Mouse (Mus musculus) CD8-positive naive resting alpha-beta T cell, adult 2 months (primary cell): Measurements from ENCODE around the gene Olfr463.
A peak's percentile ranks its signal among the peaks of the same experiment; 100 is the strongest.

Experiments
- DNase-seq, 2 experiments: peaks; one replicate each; pipeline ENCODE4 v3.0.0; 2022; ENCODE audit warnings: low read depth in 2 of 2, low spot score in 2 of 2

Olfr463 gene

DNA sequence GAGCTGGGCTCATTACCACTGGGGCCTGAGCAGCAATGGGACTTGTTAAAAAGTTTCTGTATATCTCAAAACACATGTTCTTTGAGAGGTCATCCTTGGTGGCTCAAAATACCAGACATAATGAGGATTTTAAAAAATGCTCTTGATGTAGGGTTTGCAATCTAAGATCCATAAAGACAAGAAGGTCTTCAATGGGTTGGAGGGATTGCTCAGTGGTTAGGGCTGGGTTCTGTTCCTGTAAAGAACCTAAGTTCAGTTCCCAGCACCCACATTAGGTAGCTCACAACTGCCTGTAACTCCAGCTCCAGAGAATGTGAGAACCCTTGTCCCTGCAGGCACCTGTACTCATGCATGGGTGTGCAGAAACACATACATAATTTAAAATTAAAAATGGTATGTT is at the start of gene Olfr463:
Gene Olfr463, minus strand, starts transcription at position 101 of the 400 bp plus-strand sequence.
- no peak for DNase-seq

DNA sequence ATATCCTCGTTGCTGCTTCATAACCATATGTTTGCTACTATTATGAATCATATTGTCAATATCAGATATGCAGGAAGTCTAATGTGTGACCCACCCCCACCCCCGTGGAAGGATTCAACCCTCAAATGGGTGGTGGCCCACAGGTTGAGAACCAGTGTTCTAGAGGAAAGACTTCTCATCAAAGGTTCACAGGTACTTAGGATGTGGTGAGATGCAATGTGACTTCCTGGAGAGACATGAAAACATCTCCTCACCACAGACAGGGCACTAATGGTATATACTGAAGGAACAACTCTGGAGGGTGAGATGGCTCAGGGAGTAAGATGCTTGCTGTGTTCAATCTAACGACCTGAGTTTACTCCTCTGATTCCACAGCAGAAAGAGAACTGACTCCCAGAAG is 38.3 kb upstream of the Olfr463 start:
- DNase-seq = peak; percentile 25 to 59

DNA sequence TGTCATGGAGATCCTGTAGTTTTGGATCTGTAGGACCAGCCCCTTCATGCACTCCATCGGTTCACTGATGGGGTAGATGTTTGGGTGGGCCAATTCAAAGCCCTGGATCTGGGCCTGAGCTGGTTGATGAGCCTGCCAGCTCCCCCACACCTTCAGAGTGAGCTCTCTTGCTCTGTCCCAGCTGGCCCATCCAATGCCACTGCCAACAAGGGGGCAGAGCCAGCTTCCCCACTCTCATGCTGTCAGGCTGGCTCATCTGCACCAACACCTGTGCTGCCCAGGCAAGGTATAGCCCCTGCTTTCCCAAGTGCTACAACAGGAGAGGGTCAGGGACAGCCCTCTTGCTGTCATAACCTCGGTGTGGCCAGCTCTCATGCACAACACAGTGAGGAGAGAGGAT is 36.5 kb upstream of the Olfr463 start:
- no peak for DNase-seq

DNA sequence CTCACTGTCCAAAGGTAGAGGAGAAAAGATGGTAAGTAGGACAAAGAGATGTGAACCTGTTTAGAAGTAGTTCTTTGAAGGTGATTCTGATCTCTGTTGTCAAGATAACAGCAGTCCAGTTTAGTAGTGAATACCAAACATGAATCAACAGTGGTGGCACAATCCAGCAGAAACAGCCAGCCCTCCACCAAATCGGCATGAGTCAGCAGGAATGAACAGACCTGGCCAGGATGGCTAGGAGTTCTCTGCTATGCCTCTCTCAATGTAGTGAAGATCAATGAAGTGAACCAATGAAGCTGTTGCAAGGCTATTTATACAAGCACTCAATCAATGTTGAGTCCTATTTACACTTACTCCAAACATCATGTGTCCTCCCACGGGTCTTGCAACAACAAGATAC is 33.2 kb upstream of the Olfr463 start:
- DNase-seq = no peak

DNA sequence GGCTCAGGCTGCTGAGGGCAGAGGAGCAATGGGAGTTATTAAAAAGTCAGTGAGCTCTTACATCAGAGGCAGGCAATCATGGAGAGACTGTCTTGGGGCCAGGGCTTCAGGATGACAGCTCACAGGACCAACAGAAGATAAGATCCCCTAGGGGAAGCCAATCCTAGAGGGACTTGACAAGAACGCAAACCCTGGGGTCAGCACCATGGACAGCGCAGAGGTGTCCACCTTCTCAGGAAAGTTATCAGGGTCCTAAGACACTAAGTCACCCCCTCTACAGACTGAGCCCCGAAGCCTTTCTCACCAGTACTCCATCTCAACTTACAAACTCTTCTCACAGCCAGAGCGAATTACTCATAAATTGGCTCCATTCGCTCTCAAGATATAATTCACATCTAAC is 23.8 kb upstream of the Olfr463 start, which contains the start of gene Olfr464:
Gene Olfr464, minus strand, starts transcription at position 2 of the 400 bp plus-strand sequence.
- DNase-seq = no peak

DNA sequence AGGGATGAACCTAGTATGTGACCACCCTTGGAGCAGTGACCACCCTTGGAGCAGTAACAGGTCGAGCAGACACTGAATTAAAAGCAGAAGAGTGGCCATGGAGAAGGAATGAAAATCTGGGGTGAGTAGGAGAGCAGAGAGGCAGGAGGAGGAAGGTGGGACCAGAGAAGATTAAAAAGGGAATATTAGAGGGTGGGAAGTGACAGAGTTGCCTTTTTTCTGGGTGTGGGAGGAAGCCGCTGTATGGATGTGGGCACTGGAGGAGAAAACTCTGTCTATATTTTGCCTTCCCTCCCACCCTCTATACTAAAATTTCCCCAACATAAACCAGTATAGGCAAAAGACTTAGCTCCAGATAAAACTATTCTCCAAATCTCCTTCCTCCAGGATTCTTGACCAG is 23.1 kb upstream of the Olfr463 start:
- no peak for DNase-seq

DNA sequence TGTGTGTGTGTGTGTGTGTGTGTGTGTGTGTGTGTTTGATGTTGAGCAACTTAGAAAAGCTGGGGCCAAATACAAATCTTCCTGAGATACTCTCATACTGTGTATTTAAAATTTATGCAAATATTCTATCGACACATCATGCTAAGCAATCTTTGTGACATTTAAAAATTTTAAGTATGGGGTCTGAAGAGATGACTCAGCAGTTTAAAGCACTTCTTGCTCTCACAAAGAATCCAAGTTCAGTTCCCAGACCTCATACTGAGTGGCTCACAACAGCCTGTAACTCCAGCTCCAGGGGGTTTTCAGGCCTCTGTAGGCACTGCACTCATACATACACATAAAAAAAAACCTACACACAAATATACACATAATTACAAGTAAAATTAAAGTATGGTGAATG is 18.8 kb upstream of the Olfr463 start:
- DNase-seq = no peak

DNA sequence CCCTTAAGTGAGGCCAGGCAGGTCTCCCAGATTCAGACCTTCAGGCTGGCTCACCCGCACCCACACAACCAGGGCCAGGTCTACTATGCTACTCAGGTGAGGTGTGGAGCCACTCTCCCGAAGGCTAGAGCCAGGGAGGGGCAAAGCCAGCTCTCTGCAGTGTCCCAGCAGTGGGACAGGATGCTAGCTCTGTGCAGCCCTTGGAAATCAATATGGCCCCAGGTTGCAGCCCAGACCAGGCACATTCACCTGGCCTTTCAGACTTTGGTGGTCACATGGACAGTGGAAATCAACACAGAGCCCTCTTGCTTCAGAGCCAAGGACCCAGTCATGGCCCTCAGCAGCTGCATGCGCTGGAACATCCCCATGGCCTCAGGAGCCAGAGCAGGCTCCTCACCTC is 7.1 kb upstream of the Olfr463 start:
- DNase-seq = no peak

DNA sequence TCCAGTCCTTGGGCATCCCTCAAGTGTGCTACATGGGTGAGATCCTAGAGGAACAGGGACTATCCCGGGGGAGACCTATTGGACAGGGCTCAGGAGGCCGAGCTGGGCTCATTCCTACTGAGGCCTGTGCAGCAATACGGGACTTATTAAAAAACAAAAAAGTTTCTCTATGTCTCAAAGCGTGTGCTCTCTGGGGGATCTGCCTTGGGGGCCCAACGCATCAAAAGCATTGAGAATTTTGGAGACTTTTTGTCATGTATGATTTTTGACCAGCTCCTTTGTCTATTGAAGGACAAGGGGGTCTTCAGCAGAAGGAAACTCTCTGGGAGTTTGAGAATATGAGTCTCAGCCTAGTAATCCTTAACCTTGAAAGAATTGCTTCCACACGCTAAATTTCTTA is 5.0 kb downstream of the Olfr463 start, which contains the start of gene Olfr462:
Gene Olfr462, minus strand, starts transcription at position 101 of the 400 bp plus-strand sequence.
- DNase-seq = no peak

DNA sequence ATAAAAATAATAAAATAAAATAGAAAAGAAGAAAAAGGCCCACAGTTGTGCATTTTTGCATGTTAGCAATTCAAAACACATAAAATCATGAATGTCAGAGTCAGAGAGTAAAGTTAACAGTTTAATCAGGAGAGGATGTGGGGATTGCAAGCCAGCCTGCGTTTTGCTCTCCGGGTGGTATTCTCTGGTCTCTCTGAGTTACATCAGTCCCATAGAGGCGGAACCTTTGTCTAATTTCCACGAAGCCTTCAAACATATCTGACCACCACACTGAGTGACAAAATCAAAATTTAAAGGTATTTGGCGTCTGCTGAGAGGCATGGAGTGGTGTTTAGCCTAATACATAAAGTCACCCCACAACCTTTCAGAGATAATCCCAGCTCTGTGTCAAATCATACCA is 12.3 kb downstream of the Olfr463 start:
- DNase-seq = no peak

DNA sequence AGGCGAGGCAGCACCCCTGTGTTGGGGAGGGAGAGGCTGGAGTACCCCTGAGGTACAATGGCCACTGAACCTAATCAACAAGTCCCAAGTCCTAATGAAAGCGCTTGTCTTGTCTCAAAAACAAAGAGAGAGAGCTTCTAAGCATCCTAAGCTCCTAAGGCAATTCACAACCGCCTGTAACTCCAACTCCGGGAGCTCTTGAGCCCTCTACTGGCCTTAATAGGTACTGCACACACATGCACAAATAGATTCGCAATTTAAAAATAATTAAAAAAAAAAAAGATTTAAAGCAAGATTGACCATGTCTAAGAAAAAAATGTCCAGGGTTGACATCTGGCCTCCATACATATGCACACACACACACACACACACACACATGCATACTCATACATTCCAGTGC is 13.7 kb downstream of the Olfr463 start:
- no peak for DNase-seq

DNA sequence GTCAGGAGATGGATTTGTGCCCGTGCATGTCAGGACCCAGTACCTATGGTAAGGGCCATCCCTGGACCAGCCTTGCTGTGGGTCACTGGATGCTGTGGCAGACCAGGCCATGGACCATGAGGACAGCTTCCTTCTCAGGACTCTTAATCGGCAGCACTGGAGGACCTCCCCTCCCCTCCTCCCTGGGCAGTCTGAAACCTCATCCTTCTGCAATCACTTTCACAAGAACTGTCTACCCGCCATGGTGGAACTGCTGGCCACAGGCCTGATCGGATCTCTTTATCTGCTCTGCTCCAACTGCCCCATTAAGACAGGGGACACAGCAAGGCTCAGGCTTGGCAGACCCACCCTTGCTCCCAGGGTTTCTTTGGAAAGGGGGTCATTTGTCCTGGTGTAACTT is 15.5 kb downstream of the Olfr463 start:
- no peak for DNase-seq

DNA sequence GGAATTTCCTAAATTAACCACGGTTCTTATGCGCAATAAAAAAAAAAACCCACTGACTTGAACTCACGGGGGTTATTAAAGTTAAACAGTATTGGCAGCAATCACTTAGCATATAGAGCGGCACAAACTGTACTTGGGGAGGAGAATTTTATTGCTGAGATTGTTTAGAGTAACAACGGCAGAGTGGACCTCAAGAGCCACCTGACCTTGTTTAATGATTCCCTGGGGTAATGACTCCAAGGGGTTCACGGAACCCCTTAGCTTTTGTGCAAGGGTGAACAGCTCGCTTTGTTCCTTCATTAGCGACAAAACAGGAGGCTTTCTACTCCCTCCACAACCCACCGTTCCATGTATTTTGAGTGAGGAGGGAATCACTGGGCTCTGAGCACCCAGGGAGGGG is 17.4 kb downstream of the Olfr463 start:
- DNase-seq = no peak

DNA sequence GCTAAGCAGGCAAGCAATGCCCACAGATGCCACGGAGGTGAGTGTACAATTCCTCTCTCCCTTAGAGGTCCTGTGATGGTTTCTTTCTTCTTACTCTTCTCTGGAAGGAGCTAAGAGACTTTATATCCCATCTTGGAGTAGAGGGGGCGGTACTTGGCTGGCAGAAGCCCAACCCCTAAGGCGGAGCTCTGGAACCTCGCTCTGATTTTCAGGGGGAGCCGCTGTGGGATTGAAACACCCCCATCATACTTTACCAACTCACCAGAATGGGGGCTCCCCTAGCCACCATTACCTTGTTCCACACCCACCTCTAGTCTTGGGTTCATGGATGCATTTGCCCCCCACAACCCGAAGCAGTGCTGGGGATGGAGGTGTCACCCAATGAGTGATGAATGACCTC is 21.8 kb downstream of the Olfr463 start, which contains the start of gene Epx:
Gene Epx, minus strand, starts transcription at position 101 of the 400 bp plus-strand sequence.
- no peak for DNase-seq

DNA sequence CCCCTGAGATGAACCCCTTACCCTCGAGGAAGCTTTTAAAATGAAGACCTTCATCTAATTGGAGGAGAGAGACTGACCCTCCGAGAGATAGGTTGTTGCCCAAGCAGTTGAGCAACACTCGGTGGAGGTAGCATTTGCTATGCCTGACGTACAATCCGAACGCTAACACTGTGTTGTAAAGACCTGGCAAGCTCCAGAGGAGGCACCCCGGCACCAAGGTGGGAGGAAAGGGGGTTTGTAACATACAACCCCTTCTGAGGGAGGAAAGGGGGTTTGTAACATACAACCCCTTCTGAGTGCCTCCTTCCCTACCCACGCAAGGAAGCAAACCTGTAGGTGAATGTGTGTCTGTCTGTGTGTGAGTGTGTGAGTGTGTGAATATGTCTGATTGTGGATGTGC is 25.4 kb downstream of the Olfr463 start:
- no peak for DNase-seq

DNA sequence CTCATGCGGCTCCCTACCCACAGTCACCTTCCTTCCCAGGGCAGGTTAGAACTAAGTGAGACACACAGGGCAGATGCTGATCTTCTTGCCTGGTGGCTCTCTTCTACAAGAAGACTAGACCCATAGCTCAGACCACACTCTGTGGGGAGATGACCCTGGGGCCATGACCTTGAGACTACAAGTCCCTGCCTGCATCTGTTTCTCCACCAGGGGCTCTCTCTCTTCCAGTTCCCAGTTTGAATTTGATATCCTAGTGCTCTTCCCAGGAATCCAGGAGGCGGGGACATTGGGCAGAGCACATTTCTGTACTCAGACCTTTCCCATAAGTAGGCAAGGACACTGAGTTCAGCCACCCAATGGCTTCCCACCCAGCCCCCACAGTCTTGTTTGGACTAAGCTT is 27.1 kb downstream of the Olfr463 start:
- no peak for DNase-seq

DNA sequence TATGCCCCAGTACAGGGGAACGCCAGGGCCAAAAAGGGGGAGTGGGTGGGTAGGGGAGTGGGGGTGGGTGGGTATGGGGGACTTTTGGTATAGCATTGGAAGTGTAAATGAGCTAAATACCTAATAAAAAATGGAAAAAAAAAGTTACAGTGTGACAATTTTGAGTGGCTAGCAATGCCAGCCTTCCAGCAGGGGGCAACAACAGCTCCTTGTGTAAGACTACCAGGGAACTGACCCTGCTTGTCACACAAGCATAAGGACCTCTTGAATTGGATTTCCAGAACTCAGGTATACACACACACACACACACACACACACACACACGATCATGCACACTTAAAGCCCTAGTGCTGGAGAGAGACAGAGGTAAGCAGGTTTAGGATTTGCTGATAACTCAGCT is 30.3 kb downstream of the Olfr463 start:
- DNase-seq = peak; percentile 13 to 52

DNA sequence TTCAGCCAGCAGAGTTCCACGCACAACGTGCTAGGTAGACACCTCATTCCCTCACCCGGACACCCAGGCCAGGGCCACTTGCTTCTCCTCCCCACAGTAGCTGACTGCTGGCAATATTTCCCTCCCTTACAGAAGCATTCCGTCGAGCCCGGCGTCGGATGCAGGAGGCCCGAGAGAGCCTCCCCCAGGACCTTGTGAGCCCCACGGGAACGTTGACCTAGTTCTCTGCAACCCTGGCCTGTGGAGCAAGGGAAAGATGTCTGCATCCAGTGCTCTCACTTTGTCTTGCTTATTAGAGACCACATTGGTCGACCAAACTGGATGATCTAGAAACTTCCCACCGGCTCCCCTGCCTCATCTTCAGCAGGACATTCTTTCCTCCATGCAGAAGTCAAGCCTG is 34.4 kb downstream of the Olfr463 start:
- DNase-seq = no peak

DNA sequence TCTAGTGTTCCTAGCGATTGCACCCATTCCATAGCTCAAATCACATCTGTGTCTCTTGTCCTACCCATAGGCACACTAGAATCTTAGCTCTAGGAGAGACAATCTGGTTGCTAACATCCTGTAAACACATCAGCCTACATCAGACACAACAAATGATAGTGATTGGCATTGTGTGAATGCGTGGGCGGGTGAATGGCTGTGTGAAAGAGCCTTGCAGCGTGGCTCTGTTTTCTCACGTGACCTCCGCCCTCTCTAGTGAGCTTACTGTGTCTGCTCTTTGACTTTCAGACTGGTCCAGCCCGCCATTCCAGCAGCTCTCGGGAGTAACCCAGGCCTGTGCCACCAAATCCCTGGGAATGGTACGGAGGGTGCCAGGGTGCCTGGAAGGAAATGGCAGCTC is 36.8 kb downstream of the Olfr463 start:
- DNase-seq = no peak

DNA sequence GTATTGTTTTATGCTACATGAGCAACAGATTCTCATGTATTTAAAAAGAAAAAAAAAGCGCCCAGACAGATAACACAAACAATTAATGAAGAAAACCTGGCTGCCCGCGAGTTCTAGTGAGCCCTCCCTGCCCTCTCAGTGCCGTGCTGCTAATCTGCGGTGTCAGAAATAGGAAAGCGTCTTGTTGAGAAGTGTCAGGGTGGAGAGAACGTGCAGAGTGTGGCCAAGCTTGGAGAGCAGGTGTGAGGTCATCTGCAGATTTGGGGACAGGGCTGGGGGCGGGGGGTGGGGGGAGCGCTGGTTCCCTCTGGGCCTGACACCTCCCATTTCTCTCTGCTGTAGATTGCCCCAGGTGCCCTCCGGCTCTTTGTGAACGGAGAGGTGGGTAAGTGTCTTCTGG is 37.9 kb downstream of the Olfr463 start:
- no peak for DNase-seq

DNA sequence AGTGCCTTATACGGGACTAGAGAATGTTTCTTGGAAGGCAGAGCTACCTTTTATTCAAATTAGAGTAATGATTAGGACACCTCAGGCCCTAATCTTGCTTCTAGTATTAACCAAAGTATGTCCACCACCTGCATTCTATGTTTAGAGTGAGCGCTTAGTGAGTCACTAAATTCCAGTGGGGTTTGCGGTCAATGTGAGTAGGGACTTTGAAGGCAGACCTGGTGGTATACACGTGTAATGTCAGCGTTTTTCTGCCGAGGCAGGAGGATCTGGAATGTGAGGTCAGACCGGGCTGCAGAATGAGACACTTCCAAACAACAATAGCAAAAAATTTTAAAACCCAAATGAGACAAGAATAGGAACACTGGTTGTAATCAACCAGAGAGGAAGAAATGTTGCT is 42.6 kb downstream of the Olfr463 start:
- DNase-seq = no peak

DNA sequence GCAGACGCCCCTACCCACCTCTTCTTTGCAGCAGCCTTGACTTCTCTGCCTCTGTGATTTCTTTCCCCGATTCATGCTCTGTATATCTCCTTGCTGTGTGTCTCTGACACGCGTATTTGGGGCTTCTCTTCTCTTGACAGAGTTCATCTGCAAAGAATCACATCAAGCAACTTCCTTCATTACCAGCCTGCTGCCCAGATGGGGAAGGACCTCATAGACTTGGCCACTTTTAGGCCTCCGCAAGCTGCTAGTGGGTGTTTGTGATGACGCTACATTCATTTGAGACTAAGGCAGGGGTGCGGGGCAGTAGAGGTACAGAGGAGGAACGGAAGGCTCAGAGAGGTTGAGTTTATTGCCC is 43.6 kb downstream of the Olfr463 start:
- DNase-seq = no peak

DNA sequence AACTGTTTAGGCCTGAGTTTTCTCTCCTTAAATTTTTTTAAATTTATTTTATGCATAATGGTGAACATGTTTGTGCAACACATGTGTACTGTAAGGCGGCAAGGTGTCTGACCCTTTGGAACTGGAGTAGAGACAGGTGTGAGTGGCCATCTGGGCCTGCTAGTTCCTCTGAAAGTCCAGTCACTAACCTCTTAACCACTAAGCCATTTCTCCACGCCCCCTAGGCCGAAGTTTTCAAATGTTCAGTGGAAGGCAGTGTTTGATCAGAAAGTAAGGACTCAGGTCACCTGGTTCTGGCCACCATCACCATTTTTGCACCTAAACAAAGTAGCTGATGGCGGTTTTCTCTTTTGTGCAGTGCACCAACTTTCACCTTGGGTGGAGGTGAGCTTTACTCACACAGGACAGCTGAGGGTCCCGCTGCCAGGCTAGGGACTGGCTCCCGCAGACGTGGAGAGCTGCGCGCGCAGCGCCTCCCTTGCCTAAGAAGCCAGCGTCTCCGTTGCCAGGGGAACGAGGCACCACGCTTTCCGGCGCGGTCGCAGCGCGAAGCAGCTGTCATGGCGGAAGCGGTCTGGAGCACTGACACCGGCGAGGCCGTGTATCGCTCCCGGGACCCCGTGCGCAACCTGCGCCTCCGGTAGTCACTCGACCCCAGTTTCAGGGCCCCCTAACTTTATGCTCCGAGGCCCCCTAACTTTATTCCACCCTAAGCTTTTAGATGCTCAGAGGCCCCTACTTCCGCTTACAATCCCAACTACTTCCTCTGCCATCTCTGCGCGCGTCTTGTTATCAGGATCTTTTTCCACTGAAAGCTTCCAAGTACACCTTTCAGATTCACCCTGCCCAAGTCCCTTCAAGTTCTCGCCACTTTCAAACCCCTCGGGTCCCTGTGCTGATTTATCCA is 44.2 kb downstream of the Olfr463 start, which contains the start of gene Mks1:
Gene Mks1, plus strand, starts transcription at position 526 of the 907 bp plus-strand sequence.
- DNase-seq = peak; percentile 79 to 87
